Mouse (Mus musculus) liver, postnatal 0 days (tissue): ENCODE results near the gene Kdelr3. TPM values are rescaled to one million over a fixed set of nuclear protein-coding genes. Genes with fewer than 3 reads are reported as not detected.

ENCODE experiments used
- ATAC-seq: fragments of 200-750 bp; cut with Nextera tagmentation; 2 replicates; pipeline ENCODE4 v1.8.0; 2017; ENCODE audit warnings: mild to moderate bottlenecking, moderate library complexity
- DNase-seq: peaks from one replicate; pipeline ENCODE4 v3.0.0-alpha.2; 2016
- H3K27ac ChIP-seq: fragments of 300-500 bp; sonication (generic); 2 replicates; pipeline ENCODE4 v1.5.1; 2014; ENCODE audit warnings: antibody characterized with exemption, moderate library complexity, mild to moderate bottlenecking, low read depth
- H3K27me3 ChIP-seq: fragments of 300-500 bp; sonication (generic); 2 replicates; pipeline ENCODE4 v1.6.1; 2014; ENCODE audit warnings: low read length, control low read depth, mixed read lengths; ENCODE audit not compliant: insufficient read depth
- H3K36me3 ChIP-seq: fragments of 300-500 bp; sonication (generic); replicated peaks from 2 replicates; pipeline ENCODE4 v1.6.1; 2014; ENCODE audit warnings: mild to moderate bottlenecking, control low read depth, low read length, moderate library complexity, mixed read lengths; ENCODE audit not compliant: insufficient read depth
- H3K4me1 ChIP-seq: fragments of 300-500 bp; sonication (generic); 2 replicates; pipeline ENCODE4 v1.6.1; 2014; ENCODE audit warnings: antibody characterized with exemption, mild to moderate bottlenecking, control low read depth; ENCODE audit not compliant: insufficient read depth
- H3K4me2 ChIP-seq: fragments of 300-500 bp; sonication (generic); 2 replicates; pipeline ENCODE4 v1.6.1; 2014; ENCODE audit warnings: low read depth, mild to moderate bottlenecking, low read length, moderate library complexity, mixed read lengths
- H3K4me3 ChIP-seq: fragments of 300-500 bp; sonication (generic); 2 replicates; pipeline ENCODE4 v1.5.1; 2014; ENCODE audit warnings: low read depth, low read length
- H3K9ac ChIP-seq: fragments of 300-500 bp; sonication (generic); replicated peaks from 2 replicates; pipeline ENCODE4 v1.6.1; 2014; ENCODE audit warnings: mild to moderate bottlenecking, moderate library complexity
- H3K9me3 ChIP-seq: fragments of 300-500 bp; sonication (generic); 2 replicates; pipeline ENCODE4 v1.6.1; 2016; ENCODE audit warnings: mild to moderate bottlenecking, control low read depth, low read length, mixed read lengths
- CTCF ChIP-seq: sonication (generic); IDR thresholded peaks from 2 replicates; pipeline ENCODE4 v1.5.1; 2016; ENCODE audit warnings: antibody characterized with exemption, low read depth
- EP300 ChIP-seq: IDR thresholded peaks from 2 replicates; pipeline ENCODE4 v1.6.1; 2016; ENCODE audit warnings: antibody characterized with exemption, low read depth, mild to moderate bottlenecking
- WGBS: fragments of 180-500 bp; shearing (Covaris S2); extraction: QIAGEN DNeasy Blood & Tissue Kit; methylation state at CpG from one replicate; pipeline ENCODE4 v1.1.7; 2014; ENCODE audit not compliant: insufficient replicate concordance; 5-methylcytosine and 5-hydroxymethylcytosine counted together
- polyA plus RNA-seq: library from polyadenylated mRNA; unstranded; fragments of >200 nt; fragmentation: Nextera tagmentation; extraction: Ambion mirVana; gene quantifications from 2 replicates; pipeline ENCODE4 v1.2.1, GENCODE M21; 2015

Kdelr3 gene
- polyA plus RNA-seq, 1 experiment from 2014 or later = 3.4 TPM

DNA sequence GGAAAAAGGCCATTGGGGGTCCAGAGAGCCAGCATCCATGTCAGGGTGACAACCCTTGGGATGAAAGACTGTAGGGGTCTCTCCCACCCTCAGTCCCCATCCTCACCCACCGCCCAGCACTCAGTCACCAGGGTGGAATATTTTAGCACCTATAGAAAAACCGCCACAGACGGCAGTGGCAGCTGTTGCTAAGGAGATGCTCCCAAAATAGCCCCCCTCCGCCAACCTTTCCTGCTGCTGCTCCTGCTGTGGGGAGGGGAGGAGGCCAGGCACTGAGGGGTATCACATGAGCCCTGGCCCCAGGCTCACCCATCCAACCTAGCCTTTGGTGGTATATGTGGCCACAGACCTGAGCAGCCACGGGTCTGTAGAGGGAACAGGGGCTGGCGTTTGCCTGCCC is 6.2 kb upstream of the Kdelr3 start:
- Histone ChIP-seq H3K4me2 (no peak overlapping the region), H3K9ac (no peak overlapping the region), H3K27ac (no peak overlapping the region), H3K4me3 (no peak overlapping the region), H3K36me3 (no peaks in the 10 kb centered on the region), H3K9me3 (no peaks in the 10 kb centered on the region), H3K27me3 (peaks cover 86% of the 10 kb centered on the region), H3K4me1 (peaks cover 14% of the 10 kb centered on the region)
- WGBS = 24% methylated on average over 6 of the region's 6 CpGs
- no peak for DNase-seq
- no peak for ATAC-seq
- TF ChIP-seq CTCF = no peak
- TF ChIP-seq EP300 = no peak

DNA sequence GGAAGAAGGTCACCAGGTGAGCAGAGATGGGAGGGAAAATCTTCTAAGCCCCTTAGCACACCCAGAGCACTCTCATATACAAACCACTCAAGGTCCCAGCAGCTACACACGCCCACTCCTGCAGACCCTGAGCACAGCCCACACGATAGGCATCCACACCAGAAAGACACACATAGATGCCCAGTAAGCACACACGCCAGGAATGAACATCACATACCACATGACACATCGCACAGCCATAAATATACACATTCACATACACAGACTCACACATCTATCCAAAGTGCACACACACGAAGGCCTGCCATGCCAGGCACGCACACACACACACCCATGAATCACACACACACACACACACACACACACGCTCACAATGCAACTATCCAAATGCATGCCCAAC is 5.8 kb upstream of the Kdelr3 start:
- Histone ChIP-seq H3K9me3 (no peaks in the 10 kb centered on the region), H3K4me1 (peaks cover 10% of the 10 kb centered on the region), H3K4me2 (no peak overlapping the region), H3K27me3 (peaks cover 86% of the 10 kb centered on the region), H3K4me3 (no peak overlapping the region), H3K27ac (no peak overlapping the region), H3K9ac (no peak overlapping the region), H3K36me3 (no peaks in the 10 kb centered on the region)
- TF ChIP-seq EP300 (no peak), CTCF (no peak)
- DNase-seq = no peak
- WGBS = 65% methylated on average over 7 of the region's 7 CpGs
- ATAC-seq = no peak

DNA sequence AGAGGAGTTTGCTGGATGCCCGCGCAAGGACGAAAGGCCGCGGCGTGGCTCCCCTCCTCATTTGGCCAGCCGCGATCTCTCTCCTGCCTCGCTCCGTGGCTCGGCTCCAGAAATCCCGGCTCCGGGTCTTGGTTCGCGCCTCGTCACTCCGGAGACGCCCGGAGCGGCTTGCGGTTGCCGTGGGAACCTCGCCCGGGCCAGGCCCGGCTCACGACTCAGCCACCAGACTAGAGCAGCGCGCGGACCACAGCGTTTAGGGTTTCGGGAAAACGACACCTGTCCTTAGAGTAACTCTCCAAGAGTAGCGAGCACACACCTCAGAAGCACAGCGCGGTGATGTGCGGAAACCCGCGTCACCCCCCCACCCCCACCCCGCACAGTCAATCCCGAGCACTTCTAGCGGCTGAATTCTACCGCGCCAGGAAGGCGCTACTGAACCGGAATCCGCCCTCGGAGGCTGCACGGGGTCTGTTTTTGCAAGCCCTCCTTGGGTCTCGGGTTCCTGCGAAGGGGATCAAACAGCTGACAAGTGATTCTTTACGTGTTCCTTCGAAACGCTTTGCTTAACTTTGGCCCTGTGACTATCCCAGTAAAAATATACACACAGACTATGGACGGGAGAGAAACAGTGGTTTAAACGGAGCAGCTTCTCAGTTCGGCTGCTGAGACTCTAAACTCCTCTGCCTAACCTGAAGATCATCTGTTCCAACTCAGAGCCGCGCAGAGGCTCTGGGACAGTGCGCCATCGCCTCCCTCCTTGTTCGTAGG is 4.5 kb upstream of the Kdelr3 start:
- ATAC-seq = peak; percentile 66
- Histone ChIP-seq H3K9me3 (no peaks in the 10 kb centered on the region), H3K27me3 (peaks cover 86% of the 10 kb centered on the region), H3K9ac (no peak overlapping the region), H3K36me3 (no peaks in the 10 kb centered on the region), H3K27ac (no peak overlapping the region), H3K4me2 (peak overlapping the region; percentile 61), H3K4me1 (peaks cover 4% of the 10 kb centered on the region; the same call in 1 of the 2 replicates), H3K4me3 (peak overlapping the region; percentile 35)
- DNase-seq = peak; percentile 68
- no peak for TF ChIP-seq CTCF
- TF ChIP-seq EP300 = no peak
- WGBS = 3% methylated on average over 61 of the region's 61 CpGs

DNA sequence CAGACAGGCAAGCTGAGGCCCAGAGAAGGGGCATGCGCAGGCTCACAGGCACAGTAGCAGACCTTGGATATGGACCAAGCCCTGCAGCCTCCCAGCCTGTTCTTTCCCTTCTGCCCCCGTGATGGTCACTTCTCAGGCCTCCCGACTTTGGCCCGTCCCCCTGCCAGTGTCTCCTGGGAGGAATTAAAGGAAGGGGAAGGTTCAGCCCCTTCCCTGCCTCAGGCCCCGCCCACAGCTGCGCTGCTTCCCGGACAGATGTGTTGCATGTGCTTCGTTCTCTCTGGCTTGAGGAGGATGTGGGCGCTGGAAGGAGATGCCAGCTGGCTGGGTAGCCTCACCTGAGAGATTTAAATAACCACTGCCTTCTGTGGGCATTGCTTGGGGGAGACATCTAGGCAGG is 2.3 kb upstream of the Kdelr3 start:
- Histone ChIP-seq H3K36me3 (no peaks in the 10 kb centered on the region), H3K27ac (no peak overlapping the region), H3K9ac (no peak overlapping the region), H3K4me2 (no peak overlapping the region), H3K4me1 (peaks cover 10% of the 10 kb centered on the region), H3K4me3 (no peak overlapping the region), H3K27me3 (peaks cover 87% of the 10 kb centered on the region), H3K9me3 (no peaks in the 10 kb centered on the region)
- no peak for ATAC-seq
- WGBS = 11% methylated on average over 9 of the region's 9 CpGs
- no peak for DNase-seq
- TF ChIP-seq CTCF = no peak
- TF ChIP-seq EP300 = no peak

DNA sequence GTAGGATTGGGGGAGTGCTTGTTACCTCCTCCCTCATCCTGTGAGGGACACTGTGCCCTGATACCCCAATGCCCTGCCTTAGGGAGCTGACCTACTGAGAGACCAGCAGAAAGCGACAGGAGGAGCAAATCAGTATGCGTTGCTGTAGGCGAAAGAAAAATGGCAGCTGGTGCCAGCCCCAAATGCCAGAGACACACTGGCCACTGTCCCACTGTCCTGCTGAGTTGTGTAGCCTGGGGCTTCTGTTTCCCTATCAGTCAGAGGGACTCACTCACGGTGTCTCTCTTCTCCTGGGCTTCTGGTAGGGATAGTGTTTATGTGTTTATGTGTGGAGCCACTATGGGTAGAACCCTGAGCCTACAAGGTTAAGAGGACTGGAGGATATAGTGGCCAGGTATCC is 1.5 kb downstream of the Kdelr3 start:
- peaks cover 56% of the 10 kb centered on the region for H3K27me3 ChIP-seq
- DNase-seq (no peak), ATAC-seq (no peak)

DNA sequence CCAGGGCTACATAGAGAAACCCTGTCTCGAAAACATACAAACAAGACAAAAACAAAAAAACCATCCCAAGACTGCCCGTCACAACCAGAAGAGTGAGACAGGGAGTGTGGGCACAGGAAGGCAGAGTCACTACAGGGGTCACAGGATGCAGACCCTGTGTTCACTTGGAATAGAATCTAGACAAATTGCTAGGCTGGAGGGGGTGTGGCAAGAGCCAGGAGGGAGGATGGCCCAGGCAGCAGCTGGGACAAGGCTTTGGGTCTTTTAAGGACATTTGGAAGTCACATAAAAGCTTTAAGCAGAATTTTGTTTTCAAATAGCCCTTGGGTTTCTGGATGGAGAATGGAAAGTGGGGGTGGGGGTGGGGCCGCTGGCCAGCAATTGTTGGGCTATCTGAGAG is 2.4 kb downstream of the Kdelr3 start:
- TF ChIP-seq CTCF = no peak
- no peak for TF ChIP-seq EP300
- H3K27ac ChIP-seq = no peak overlapping the region
- peaks cover 13% of the 10 kb centered on the region for H3K4me1 ChIP-seq
- no peaks in the 10 kb centered on the region for H3K36me3 ChIP-seq
- H3K9me3 ChIP-seq = no peaks in the 10 kb centered on the region
- peaks cover 48% of the 10 kb centered on the region for H3K27me3 ChIP-seq
- H3K9ac ChIP-seq = no peak overlapping the region
- 84% methylated on average over 3 of the region's 3 CpGs for WGBS
- DNase-seq (no peak), ATAC-seq (no peak)
- H3K4me2 ChIP-seq = no peak overlapping the region
- H3K4me3 ChIP-seq = no peak overlapping the region

More for the DNA sequence above, 1.5 kb downstream of the Kdelr3 start:
- no peak overlapping the region for H3K27ac ChIP-seq
- H3K9me3 ChIP-seq = no peaks in the 10 kb centered on the region
- TF ChIP-seq CTCF = no peak
- no peak for TF ChIP-seq EP300
- H3K4me1 ChIP-seq = peaks cover 13% of the 10 kb centered on the region
- 82% methylated on average over 4 of the region's 4 CpGs for WGBS
- 0 out of 2 replicates have a peak overlapping the region, but pooled peaks have one; percentile 83 for H3K4me2 ChIP-seq
- H3K9ac ChIP-seq = no peak overlapping the region
- no peaks in the 10 kb centered on the region for H3K36me3 ChIP-seq
- H3K4me3 ChIP-seq = no peak overlapping the region
